Mouse (Mus musculus): ENCODE measurements around the gene Tango6. TPM values are rescaled to one million over a fixed set of nuclear protein-coding genes. Genes with fewer than 3 reads are reported as not detected.
A peak's percentile ranks its signal among the peaks of the same experiment; 100 is the strongest.

Gene Tango6
- polyA plus RNA-seq, 1 experiment = 3.6 TPM

DNA sequence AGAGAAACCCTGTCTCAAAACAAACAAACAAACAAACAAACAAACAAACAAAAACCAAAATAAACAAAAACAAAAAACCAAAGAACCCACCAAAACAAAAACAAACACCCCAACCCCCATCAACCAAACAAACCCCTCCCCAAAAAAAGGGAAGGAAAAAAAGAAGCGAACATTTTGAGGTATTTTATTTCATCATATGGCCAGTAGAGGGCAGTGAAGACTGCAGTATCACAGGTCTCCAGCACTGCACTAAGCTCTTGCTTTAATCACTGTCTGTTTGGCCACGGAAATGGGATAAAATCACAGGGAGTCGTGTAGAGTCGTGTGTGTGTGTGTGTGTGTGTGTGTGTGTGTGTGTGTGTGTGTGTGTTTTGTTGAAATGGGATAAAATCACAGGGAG, 4.6 kb downstream of the Tango6 start:
- H3K36me3 ChIP-seq (ENCODE audit: control insufficient read depth, insufficient read depth, low read length) = 0 out of 2 replicates have a peak, but pooled peaks cover 1% of the 10 kb centered on the region
- TF ChIP-seq CTCF (IDR thresholded peaks at IDR 0.05; ENCODE audit: extremely low read depth, insufficient read depth, insufficient read length, insufficient replicate concordance) (peak; percentile 42; the same call in 1 of the 2 replicates), POLR2A (IDR thresholded peaks at IDR 0.05; ENCODE audit: low read depth, low read length) (no peak)
- 1% methylated on average over 4 of the region's 4 CpGs for WGBS
- H3K4me1 ChIP-seq (ENCODE audit: control insufficient read depth, insufficient read depth, insufficient read length) = peaks cover 3% of the 10 kb centered on the region; the same call in 1 of the 2 replicates
- H3K4me3 ChIP-seq (ENCODE audit: extremely low read depth, insufficient read depth, insufficient read length) = no peak overlapping the region
- no peak overlapping the region for H3K27ac ChIP-seq (ENCODE audit: insufficient read depth, low read length)
- H3K27me3 ChIP-seq (ENCODE audit: control insufficient read depth, insufficient read depth, low read length) = no peaks in the 10 kb centered on the region
- DNase-seq (ENCODE audit: low read depth in 1 of 2, low spot score in 2 of 2) = peak in 1 of 2 experiments; percentile 42

DNA sequence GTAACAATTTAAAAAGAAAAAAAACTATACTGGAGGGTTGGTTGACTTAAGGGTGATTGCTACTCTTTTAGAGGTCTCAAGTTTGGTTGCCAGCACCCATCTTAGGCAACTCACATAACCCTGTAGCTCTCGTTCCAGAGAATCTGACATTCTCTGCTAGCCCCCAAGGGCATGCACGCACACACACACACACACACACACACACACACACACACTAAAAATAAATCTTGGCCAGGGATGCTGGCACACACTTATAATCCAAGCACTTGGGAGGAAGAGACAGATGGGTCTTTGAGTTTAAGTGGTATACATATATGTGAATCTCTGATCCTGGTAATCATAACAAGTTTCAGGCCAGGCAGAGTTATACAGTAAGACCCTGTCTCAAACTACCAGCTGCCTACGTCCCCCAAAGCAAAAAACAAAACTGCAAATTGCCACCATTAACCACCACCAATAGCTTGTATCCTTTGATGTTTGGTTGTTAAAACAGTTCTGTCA, 14.9 kb downstream of the Tango6 start:
- no peak for DNase-seq (ENCODE audit: low read depth in 1 of 2, low spot score in 2 of 2)
- Histone ChIP-seq H3K4me1 (ENCODE audit: control insufficient read depth, insufficient read depth, insufficient read length) (no peaks in the 10 kb centered on the region), H3K4me3 (ENCODE audit: extremely low read depth, insufficient read depth, insufficient read length) (no peak overlapping the region), H3K27ac (ENCODE audit: insufficient read depth, low read length) (no peak overlapping the region), H3K27me3 (ENCODE audit: control insufficient read depth, insufficient read depth, low read length) (no peaks in the 10 kb centered on the region), H3K36me3 (ENCODE audit: control insufficient read depth, insufficient read depth, low read length) (peaks cover 15% of the 10 kb centered on the region)
- TF ChIP-seq POLR2A (IDR thresholded peaks at IDR 0.05; ENCODE audit: low read depth, low read length) (no peak), CTCF (IDR thresholded peaks at IDR 0.05; ENCODE audit: extremely low read depth, insufficient read depth, insufficient read length, insufficient replicate concordance) (no peak)
- 90% methylated on average over 3 of the region's 3 CpGs for WGBS

- Histone ChIP-seq H3K36me3 (ENCODE audit: control insufficient read depth, insufficient read depth, low read length) (peaks cover 13% of the 10 kb centered on the region), H3K27me3 (ENCODE audit: control insufficient read depth, insufficient read depth, low read length) (no peaks in the 10 kb centered on the region), H3K4me1 (ENCODE audit: control insufficient read depth, insufficient read depth, insufficient read length) (no peaks in the 10 kb centered on the region), H3K27ac (ENCODE audit: insufficient read depth, low read length) (no peak overlapping the region), H3K4me3 (ENCODE audit: extremely low read depth, insufficient read depth, insufficient read length) (no peak overlapping the region)
- TF ChIP-seq CTCF (IDR thresholded peaks at IDR 0.05; ENCODE audit: extremely low read depth, insufficient read depth, insufficient read length, insufficient replicate concordance) = peak; percentile 34; the same call in 1 of the 2 replicates
- no peak for TF ChIP-seq POLR2A (IDR thresholded peaks at IDR 0.05; ENCODE audit: low read depth, low read length)
- DNase-seq (ENCODE audit: low read depth in 1 of 2, low spot score in 2 of 2) = peak in 1 of 2 experiments; percentile 47
- 75% methylated on average over 5 of the region's 5 CpGs for WGBS
These were observed 16.7 kb downstream of the Tango6 start for GRCm38 (mm10) chr8:106699588-106699987.

DNA sequence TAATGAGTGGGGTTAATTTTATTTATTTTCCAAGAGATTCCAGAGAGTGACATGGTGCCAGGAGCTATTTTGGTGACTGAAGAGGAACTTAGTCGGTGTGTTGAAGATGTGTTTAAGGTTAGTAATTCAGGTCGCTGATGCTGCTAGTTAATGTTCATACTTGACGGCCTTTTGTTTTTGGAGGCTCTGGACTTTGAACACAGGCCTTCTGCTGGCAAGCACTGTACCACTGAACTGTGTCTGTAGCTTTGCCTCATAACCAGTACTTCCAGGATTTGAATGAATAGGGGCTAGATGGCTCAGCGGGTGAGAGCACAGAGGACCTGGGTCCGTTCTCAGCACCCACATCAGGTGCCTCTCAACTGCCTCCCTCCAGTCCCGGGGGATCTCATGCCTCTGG, 17.3 kb downstream of the Tango6 start:
- no peak overlapping the region for H3K4me3 ChIP-seq (ENCODE audit: extremely low read depth, insufficient read depth, insufficient read length)
- DNase-seq (ENCODE audit: low read depth in 1 of 2, low spot score in 2 of 2) = no peak
- H3K36me3 ChIP-seq (ENCODE audit: control insufficient read depth, insufficient read depth, low read length) = peaks cover 13% of the 10 kb centered on the region
- no peaks in the 10 kb centered on the region for H3K4me1 ChIP-seq (ENCODE audit: control insufficient read depth, insufficient read depth, insufficient read length)
- no peak for TF ChIP-seq POLR2A (IDR thresholded peaks at IDR 0.05; ENCODE audit: low read depth, low read length)
- TF ChIP-seq CTCF (IDR thresholded peaks at IDR 0.05; ENCODE audit: extremely low read depth, insufficient read depth, insufficient read length, insufficient replicate concordance) = no peak
- H3K27me3 ChIP-seq (ENCODE audit: control insufficient read depth, insufficient read depth, low read length) = no peaks in the 10 kb centered on the region
- H3K27ac ChIP-seq (ENCODE audit: insufficient read depth, low read length) = no peak overlapping the region
- WGBS = 90% methylated on average over 6 of the region's 6 CpGs

DNA sequence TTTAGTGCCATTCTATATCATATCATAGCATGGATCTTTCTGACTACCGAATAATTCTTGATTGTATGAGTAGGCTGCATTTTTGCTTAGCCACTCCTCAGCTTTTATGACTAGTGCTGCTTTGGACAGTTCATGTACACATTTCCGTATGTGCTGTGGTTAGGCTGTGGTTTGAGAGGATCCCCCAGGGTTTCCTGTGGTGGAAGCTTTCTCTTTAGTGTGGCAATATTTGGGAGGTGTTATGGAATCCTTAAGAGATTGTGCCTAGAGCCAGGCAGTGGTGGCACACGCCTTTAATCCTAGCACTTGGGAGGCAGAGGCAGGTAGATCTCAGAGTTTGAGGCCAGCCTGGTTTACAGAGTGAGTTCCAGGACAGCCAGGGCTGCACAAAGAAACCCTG, 18.5 kb downstream of the Tango6 start:
- no peak for DNase-seq (ENCODE audit: low read depth in 1 of 2, low spot score in 2 of 2)
- no peak overlapping the region for H3K27ac ChIP-seq (ENCODE audit: insufficient read depth, low read length)
- no peak for TF ChIP-seq CTCF (IDR thresholded peaks at IDR 0.05; ENCODE audit: extremely low read depth, insufficient read depth, insufficient read length, insufficient replicate concordance)
- no peak for TF ChIP-seq POLR2A (IDR thresholded peaks at IDR 0.05; ENCODE audit: low read depth, low read length)
- no peaks in the 10 kb centered on the region for H3K4me1 ChIP-seq (ENCODE audit: control insufficient read depth, insufficient read depth, insufficient read length)
- no peaks in the 10 kb centered on the region for H3K27me3 ChIP-seq (ENCODE audit: control insufficient read depth, insufficient read depth, low read length)
- no peak overlapping the region for H3K4me3 ChIP-seq (ENCODE audit: extremely low read depth, insufficient read depth, insufficient read length)
- peaks cover 9% of the 10 kb centered on the region for H3K36me3 ChIP-seq (ENCODE audit: control insufficient read depth, insufficient read depth, low read length)
- 23% methylated on average over 3 of the region's 3 CpGs for WGBS

GRCm38 (mm10) chr8:106704199-106704900, 21.5 kb downstream of the Tango6 start:
- H3K36me3 ChIP-seq (ENCODE audit: control insufficient read depth, insufficient read depth, low read length) = peaks cover 3% of the 10 kb centered on the region
- H3K4me3 ChIP-seq (ENCODE audit: extremely low read depth, insufficient read depth, insufficient read length) = no peak overlapping the region
- no peaks in the 10 kb centered on the region for H3K4me1 ChIP-seq (ENCODE audit: control insufficient read depth, insufficient read depth, insufficient read length)
- no peaks in the 10 kb centered on the region for H3K27me3 ChIP-seq (ENCODE audit: control insufficient read depth, insufficient read depth, low read length)
- 92% methylated on average over 9 of the region's 9 CpGs for WGBS
- DNase-seq (ENCODE audit: low read depth in 1 of 2, low spot score in 2 of 2) = no peak
- H3K27ac ChIP-seq (ENCODE audit: insufficient read depth, low read length) = no peak overlapping the region; the same call in 1 of the 2 replicates
- no peak for TF ChIP-seq POLR2A (IDR thresholded peaks at IDR 0.05; ENCODE audit: low read depth, low read length)
- TF ChIP-seq CTCF (IDR thresholded peaks at IDR 0.05; ENCODE audit: extremely low read depth, insufficient read depth, insufficient read length, insufficient replicate concordance) = no peak

DNA sequence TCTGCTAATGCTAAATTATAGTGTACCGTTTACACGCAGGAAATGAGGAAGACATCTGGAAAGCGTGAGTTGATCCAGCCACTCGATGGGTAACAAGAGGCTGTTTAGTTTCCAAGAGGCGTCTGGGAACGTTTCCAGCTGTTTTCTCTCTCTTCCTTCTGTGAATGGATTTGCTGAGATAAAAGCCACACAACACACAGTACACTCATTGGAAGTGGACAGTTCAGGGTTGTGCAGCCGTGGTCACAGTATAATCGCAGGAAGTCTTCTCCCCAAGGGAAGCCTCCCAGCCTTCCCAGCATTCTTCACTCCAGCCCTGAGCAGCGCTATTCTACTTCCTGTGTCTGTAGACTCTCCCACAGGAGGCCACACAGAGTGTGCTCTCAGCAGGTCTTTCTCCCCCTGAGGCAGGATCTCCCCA, 22.0 kb downstream of the Tango6 start:
- H3K27ac ChIP-seq (ENCODE audit: insufficient read depth, low read length) = no peak overlapping the region; the same call in 1 of the 2 replicates

More for the DNA sequence above, 22.0 kb downstream of the Tango6 start:
- no peaks in the 10 kb centered on the region for H3K27me3 ChIP-seq (ENCODE audit: control insufficient read depth, insufficient read depth, low read length)
- no peaks in the 10 kb centered on the region for H3K4me1 ChIP-seq (ENCODE audit: control insufficient read depth, insufficient read depth, insufficient read length)
- no peak for TF ChIP-seq POLR2A (IDR thresholded peaks at IDR 0.05; ENCODE audit: low read depth, low read length)
- TF ChIP-seq CTCF (IDR thresholded peaks at IDR 0.05; ENCODE audit: extremely low read depth, insufficient read depth, insufficient read length, insufficient replicate concordance) = no peak
- no peak for DNase-seq (ENCODE audit: low read depth in 1 of 2, low spot score in 2 of 2)
- H3K36me3 ChIP-seq (ENCODE audit: control insufficient read depth, insufficient read depth, low read length) = peaks cover 2% of the 10 kb centered on the region
- no peak overlapping the region for H3K4me3 ChIP-seq (ENCODE audit: extremely low read depth, insufficient read depth, insufficient read length)
- 63% methylated on average over 9 of the region's 9 CpGs for WGBS
